Mouse (Mus musculus) heart, adult 8-10 months (tissue): ENCODE data around the gene Gm20696. TPM values are rescaled to one million over a fixed set of nuclear protein-coding genes. Genes with fewer than 3 reads are reported as not detected.
A peak's percentile ranks its signal among the peaks of the same experiment; 100 is the strongest.

ENCODE experiments used
- DNase-seq: peaks from one replicate; pipeline ENCODE4 v3.0.0; 2022; ENCODE audit warnings: low spot score
- total RNA-seq, 4 experiments: library from RNA; stranded (reverse); gene quantifications; 2 replicates each; pipeline ENCODE4 v1.2.4; 2022

Gm20696 gene
- total RNA-seq, 4 experiments from 2014 or later, result 0.72 to 2.2 (median 1.6) TPM

DNA sequence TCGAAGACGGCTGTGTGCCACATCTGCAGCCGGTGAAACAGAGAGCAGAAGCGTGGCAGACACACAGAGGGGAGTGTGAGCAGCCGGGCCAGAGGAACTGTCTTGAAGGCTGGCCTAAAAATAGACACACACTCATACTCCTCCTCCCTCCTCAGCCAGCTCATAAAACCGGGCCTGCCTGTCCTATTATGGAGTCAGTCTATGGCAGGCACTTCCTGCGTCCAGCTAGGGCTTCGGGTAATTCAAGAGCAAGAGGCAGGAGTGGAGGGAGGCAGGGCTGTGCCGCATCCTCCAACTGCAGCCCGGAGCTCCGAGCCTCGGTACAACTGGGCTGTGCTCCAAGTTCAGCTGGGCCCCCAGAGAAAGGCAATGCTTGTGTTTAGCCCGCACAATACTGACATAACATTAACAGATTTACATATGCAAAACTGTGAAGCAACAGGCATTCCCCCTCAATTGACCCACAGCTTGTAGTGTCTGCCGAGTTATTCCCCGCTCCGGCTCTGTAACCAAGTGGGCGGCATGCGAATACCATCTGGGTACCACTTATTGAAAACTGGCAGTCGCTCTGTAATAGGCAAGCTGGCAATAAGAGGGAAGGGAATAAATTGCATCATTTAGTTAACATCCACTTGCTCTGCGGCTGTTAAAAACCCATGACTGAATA lies 181.2 kb downstream of the Gm20696 start:
- DNase-seq, result peak; percentile 83

DNA sequence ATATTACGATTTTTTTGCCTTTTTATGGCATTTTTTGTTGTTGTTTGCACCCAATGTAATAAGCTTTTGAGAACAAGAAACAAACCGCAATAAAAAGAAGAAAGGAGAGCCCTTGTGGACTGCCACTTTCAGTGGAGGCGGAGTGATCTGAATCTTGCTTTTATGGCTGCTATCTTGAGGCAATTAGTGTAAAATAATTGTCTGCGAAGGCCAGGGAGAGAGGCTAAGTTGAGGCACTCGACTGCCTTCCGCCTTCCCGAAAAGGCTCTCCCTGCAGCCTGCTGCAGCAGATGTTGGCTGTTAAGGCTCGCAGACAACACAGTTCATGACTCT lies 181.7 kb downstream of the Gm20696 start:
- no peak for DNase-seq

DNA sequence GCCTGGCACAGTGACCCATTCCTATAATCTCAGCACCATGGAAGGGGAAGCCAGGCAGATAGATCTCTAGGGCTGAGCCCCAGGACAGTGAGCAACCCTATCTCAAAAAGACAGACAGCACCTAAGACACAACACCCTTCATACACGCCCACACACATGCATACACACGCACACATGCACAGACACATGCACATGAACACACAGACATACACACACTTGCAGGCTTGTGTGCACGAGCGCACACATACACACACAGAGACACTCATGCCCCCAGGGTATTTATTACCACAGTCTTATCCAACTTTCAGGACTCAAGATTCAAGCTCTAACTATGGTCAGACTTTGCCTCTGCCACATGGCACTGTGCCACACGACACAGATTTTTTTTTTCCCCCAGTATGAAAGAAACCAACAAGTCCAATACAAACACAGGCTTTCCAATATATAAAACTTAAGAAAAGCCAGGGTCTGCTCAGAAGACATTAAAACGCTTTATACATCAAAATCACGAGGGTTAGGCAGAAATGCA lies 182.3 kb downstream of the Gm20696 start:
- DNase-seq, result no peak

DNA sequence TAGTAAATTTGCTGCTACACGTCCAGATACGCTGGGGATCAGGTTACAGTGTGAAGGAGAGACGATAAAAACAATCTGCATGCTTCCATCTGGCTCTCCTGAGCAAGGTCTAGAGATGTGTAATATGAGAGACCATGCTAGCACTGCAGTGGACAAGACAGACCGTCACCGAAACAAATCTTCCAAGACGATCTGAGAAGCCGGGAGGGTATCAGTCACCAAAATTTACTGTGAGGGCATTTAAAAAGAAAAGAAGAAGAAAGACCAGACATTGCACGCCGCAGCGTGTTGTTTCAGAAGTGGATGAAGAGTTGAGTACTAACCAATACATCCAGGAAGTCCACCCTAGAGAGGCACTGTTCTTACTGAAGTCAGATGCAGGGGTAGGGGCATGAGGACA lies 183.0 kb downstream of the Gm20696 start:
- DNase-seq, result no peak

GRCm38 (mm10) chr6:99481568-99481967 lies 185.0 kb downstream of the Gm20696 start:
- no peak for DNase-seq

GRCm38 (mm10) chr6:99478873-99479650 lies 187.5 kb downstream of the Gm20696 start:
- no peak for DNase-seq

GRCm38 (mm10) chr6:99475040-99475439 lies 191.6 kb downstream of the Gm20696 start:
- no peak for DNase-seq

DNA sequence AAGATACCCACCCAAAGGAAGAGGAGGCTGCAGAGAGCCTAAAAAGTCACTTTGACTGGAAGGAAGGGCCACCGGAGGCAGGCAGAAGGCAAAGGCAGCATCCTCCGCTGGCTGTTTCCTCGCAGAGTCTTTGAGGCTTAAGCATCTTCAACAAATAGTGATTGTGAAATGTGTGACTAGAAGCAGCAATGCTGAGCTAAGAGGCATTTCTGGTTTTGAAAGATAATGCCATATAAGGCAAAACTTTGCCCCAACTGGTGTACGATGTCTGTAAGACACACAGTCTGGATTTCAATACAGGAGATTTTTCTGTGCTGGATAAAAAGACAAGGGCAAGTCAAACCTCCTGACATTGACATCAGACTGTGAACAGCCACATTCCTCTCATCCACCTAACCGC lies 195.7 kb downstream of the Gm20696 start:
- DNase-seq, result no peak

GRCm38 (mm10) chr6:99469134-99469834 lies 197.3 kb downstream of the Gm20696 start:
- DNase-seq, result no peak

DNA sequence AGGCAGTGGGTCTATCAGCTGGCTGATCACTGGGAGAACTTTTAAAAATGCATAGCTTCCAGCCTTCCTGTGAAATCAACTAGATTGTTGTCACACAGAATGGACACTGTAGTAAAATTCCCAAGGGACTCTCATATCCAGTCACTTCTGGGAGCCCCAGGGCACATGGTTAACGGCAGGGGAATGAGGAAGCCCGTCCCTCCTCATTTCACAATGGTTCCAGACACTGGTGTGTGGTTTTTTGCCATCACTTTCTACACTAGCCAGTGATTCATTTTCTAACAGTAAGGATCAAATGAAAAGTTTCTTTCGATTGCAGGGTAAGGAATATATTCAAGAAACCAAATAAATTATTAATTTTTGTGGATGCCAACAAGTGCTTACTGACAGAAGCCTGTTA lies 198.8 kb downstream of the Gm20696 start:
- DNase-seq, result no peak

DNA sequence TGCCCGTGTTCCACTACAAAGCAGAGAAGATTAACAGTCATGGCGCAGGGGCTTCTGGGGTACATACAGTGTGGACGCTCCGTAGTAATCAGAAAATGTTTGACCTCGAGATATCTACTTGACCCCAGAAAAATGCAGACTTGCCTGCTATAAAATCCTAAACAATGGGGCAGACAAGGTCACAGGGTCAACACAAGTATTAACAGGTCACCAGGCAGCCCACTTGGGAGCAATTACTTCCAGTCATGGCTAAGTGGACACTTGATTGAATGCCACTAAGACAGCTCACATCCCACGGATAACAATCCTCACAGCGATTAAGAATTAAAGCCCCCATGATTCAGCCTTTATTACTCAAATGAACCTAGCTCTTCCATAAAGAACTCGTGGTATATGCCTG lies 199.5 kb downstream of the Gm20696 start:
- DNase-seq, result no peak

GRCm38 (mm10) chr6:99466354-99466753 lies 200.2 kb downstream of the Gm20696 start:
- DNase-seq, result no peak

GRCm38 (mm10) chr6:99464449-99464848 lies 202.1 kb downstream of the Gm20696 start:
- DNase-seq, result no peak

DNA sequence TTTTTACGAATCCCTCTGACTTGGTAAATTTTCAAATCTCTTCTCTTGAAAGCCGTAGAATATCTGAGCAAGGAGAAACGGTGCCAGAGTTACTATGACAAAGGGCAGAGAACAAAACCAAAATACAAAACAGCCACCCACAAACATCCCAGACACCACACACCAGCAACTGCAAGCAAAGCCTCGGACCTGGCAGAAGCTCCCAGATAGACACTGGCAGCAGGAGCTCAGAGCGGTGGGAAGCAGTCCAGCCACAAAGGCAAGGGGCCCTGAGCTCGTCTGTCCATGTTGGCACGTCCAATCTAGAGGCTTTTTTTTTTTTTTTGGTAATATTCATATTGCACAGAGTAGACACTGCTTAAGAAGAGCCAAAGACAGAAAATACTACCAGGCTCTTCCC lies 202.7 kb downstream of the Gm20696 start:
- no peak for DNase-seq

DNA sequence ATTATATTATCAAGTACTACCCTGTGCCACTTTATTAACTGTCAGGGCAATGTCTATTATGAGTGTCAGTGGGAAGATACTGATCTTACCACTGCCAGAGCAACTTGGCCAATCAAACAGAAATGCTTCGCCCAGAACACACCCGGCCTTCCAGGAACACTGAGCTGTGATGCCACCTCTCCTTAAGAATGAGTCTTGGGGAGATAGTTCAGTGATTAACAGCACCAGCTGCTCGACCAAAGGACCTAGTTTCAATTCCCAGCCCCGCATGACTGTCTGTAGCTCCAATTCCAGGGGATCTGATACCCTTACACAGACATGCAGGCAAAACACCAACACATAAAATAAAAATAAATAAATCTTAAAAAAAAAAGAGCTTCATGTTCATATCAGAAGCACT lies 207.8 kb downstream of the Gm20696 start:
- no peak for DNase-seq

DNA sequence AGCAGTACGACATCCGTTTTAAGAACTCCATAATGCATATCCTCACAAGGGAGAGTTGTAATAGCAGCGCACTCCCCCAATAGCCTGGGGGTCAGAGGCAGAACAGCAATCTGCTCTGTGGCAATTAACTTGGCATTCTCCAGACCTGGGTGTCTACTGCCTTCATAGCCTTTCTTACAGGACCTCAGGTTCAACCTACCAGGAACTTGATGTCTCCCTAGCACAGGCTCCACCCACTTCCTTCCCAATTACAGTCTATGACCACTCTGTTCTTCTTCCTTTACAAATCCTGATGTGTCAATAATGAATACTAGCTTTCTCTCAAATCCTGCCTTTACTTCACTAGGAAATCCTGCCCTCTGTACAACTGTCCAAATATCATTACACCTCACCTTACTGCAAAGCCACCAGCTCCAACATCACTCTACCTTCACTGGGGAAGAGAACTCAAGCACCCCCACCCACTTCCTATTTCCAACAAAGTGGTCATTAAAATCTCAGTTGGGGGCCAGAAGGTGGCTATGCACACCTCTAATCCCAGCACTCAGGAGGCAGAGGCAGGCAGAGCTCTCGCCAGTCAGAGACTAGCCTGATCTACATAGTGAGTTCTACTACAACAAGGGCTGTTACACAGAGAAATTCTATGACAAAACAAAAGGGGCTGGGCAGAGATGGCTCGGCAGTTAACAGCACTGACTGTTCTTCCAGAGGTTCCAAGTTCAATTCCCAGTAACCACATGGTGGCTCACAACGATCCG lies 212.7 kb downstream of the Gm20696 start:
- no peak for DNase-seq

DNA sequence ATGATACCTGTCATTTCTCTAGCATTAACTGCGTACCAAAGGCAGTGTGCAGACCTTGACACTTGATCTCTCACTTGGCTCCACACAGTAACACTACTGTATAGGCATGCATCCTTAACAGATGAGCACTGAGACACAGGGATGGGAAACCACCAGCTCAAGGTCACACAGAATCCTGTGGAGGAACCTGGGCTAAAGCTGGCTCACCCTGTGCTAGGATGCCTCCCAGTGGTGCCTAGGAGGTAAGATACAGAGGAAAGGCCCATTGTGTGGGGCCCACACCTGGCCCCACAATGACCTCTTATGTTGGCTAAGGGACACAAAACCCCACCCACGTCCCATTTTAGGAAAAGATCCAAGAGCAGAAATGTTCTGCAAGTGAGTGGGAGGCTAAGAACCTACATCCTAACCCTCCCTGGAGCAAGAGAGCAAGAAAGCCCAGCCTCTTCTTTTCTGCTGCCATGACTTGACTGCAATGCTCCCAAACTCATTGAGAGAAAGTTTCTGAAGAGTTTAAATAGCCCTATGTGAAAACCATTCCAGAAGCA lies 213.9 kb downstream of the Gm20696 start:
- DNase-seq, result no peak

DNA sequence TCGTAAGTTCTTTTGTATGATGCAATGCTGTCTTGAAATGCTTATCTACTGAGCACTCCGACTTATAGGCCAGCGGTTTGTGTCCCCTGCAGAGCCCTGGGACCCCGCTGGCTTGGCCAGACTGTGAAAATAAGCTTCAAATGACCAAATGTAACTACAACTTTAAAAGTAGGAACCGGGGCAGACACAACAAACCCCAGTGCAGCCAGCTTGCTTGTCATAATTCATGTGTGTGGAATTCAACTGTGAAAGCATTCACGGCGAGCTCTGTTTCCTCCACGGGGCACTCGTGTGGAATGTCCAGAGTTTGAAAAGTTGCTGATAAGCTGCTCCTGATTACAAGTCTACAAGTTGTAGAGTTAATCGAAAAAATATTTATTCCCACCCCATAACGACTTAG lies 215.1 kb downstream of the Gm20696 start:
- no peak for DNase-seq

- no peak for DNase-seq
Observed at GRCm38 (mm10) chr6:99447447-99447846, 219.2 kb downstream of the Gm20696 start.

- DNase-seq, result no peak
Observed at GRCm38 (mm10) chr6:99446801-99447415, 219.7 kb downstream of the Gm20696 start.

- DNase-seq, result no peak
Observed at GRCm38 (mm10) chr6:99443460-99443859, 223.1 kb downstream of the Gm20696 start.
